Mouse (Mus musculus): ENCODE measurements around the gene Rcvrn.

- TF ChIP-seq GATA1 (IDR thresholded peaks at IDR 0.05; ENCODE audit: borderline replicate concordance, low read length), result no peak
- TF ChIP-seq CTCF (IDR thresholded peaks at IDR 0.05; ENCODE audit: low read depth, low read length), result no peak
- no peak for TF ChIP-seq TAL1 (conservative IDR thresholded peaks at IDR 0.05; ENCODE audit: low read depth, low read length)
Measured at GRCm38 (mm10) chr11:67661465-67661864, 33.7 kb upstream of the Rcvrn start.

Data from G1E (cell line).